Mouse (Mus musculus): ENCODE measurements at regions not wholly inside any gene's neighbourhood (a gene's known extent, or its start where the extent isn't known, plus 50 kb on each side); places are given as distances from the start of the nearest gene placed in this dataset.
A peak's percentile ranks its signal among the peaks of the same experiment; 100 is the strongest.

- no peaks in the 10 kb centered on the region for H3K27me3 ChIP-seq
- no peak for TF ChIP-seq CTCF (IDR thresholded peaks at IDR 0.05)
- ATAC-seq (no peak), DNase-seq (ENCODE audit: low read depth, low spot score) (no peak)
- in situ Hi-C loops (cut with MboI; ENCODE audit: low pct_unique_long_range_greater_than_20kb) = no loop called here
- ChIA-PET POLR2A (no interaction called here), CTCF (no interaction called here)
Measured at GRCm38 (mm10) chr2:40522536-40522935, 1296.3 kb upstream of the Ppp6c start.

DNA sequence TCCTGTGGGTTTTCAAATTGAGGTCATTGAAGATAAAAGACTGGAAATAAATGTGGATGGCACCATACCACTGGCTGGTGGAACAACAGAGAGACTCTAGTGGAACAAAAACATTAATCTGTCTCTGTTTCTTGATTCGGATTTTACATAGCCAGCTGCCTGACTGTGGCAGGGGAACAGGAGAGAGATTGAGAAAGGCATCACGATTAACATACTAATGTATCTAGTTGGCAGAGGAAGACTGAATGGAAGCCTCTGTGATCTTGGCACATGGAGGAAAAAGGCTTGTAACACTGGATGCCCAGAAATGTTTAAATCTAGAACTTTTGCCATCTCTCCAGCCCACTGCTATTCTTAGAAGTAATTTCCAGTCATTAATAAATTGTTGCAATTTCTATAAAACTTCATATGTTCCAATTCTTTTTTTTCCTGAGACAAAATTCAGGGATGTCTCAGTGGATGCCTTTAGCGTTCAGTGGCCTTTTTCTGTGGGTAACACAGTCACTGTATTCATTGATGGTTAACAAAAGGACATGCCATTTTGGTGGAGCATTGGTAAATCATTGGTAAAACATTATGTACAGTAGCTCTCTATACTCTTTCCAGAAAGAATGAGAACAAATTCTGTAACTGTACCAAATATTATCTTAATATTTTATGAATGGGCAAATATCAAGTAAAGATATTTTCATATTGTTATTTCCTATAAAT lies 1284.5 kb upstream of the Ppp6c start:
- no peaks in the 10 kb centered on the region for H3K27me3 ChIP-seq
- CTCF ChIA-PET = no interaction called here
- in situ Hi-C loops (cut with MboI; ENCODE audit: low pct_unique_long_range_greater_than_20kb) = no loop called here

GRCm38 (mm10) chr2:40478747-40479662 lies 1252.8 kb upstream of the Ppp6c start:
- in situ Hi-C loops (cut with MboI; ENCODE audit: low pct_unique_long_range_greater_than_20kb) = no loop called here
- ATAC-seq (peak; percentile 80), DNase-seq (ENCODE audit: low read depth, low spot score) (peak; percentile 92)
- H3K27me3 ChIP-seq = no peaks in the 10 kb centered on the region
- ChIA-PET POLR2A (interaction anchor here (0.5 kb wide), 1 partner anchor 23 kb away, joined by 3 read pairs; no protein-coding TSS in a partner anchor), CTCF (interaction anchor here (0.7 kb wide), 1 partner anchor 19 kb away, joined by 3 read pairs; no protein-coding TSS in a partner anchor)
- no peak for TF ChIP-seq CTCF (IDR thresholded peaks at IDR 0.05)

More for the DNA sequence above, 1284.5 kb upstream of the Ppp6c start:
- no peak for TF ChIP-seq CTCF (IDR thresholded peaks at IDR 0.05)
- POLR2A ChIA-PET = no interaction called here
- ATAC-seq (no peak), DNase-seq (ENCODE audit: low read depth, low spot score) (no peak)

DNA sequence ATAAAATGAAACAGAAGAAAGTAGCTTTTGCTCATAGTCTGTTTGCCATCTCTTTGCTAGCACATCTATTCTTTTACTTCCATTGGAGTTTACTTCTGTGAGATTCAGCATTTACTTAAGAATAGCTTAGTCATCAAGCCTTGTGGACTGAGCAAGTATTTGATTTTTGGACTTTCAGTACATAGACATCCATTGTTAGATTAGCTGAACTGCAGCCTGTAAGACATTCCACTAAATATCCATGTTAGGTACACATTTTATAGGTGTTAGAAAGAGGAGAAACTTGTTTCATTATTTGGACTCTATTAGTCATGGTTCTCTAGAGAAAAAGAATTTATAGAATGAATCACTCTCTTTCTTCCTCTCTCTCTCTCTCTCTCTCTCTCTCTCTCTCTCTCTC lies 1251.2 kb upstream of the Ppp6c start:
- ChIA-PET POLR2A (no interaction called here), CTCF (no interaction called here)
- TF ChIP-seq CTCF (IDR thresholded peaks at IDR 0.05) = no peak
- DNase-seq (ENCODE audit: low read depth, low spot score) (no peak), ATAC-seq (peak; percentile 20)
- no peaks in the 10 kb centered on the region for H3K27me3 ChIP-seq
- in situ Hi-C loops (cut with MboI; ENCODE audit: low pct_unique_long_range_greater_than_20kb) = no loop called here

- DNase-seq (ENCODE audit: low read depth, low spot score) = no peak
- POLR2A ChIA-PET = no interaction called here
- no peaks in the 10 kb centered on the region for H3K27me3 ChIP-seq
- CTCF ChIA-PET = no interaction called here
- ATAC-seq = no peak
- in situ Hi-C loops (cut with MboI; ENCODE audit: low pct_unique_long_range_greater_than_20kb) = no loop called here
- no peak for TF ChIP-seq CTCF (IDR thresholded peaks at IDR 0.05)
Measured at GRCm38 (mm10) chr2:40456374-40456773, 1230.1 kb upstream of the Ppp6c start.

DNA sequence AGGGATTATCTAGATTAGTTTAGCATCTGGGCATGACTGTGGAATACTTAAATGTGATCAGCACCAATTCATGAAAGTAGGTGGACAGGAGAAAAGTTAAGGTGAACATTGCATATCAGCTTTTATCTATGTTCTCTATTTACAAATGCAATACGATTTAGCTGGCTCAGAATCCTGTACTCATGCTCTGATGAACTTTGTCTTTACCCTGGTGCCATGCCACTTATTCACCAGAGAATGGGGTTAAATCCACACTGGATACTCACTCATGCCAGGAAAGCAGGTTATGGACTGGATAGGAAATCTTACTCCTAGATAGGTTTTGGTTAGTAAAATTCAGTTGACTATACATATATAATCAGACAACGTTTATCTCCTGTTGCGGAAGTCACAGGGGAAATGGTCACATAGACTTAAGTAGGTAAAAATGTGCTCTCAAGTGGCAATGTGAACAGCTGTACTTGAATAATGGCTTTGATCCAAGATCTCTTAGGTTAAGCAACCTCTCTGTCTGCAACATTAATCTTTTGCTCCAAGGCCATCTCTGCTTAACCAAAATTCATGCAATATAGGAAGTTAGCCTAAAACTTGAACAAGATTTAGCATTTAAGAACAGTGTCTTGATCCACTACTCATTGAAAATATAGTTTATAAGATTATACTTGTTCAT lies 1206.7 kb upstream of the Ppp6c start:
- in situ Hi-C loops (cut with MboI; ENCODE audit: low pct_unique_long_range_greater_than_20kb) = no loop called here
- CTCF ChIA-PET = no interaction called here
- POLR2A ChIA-PET = no interaction called here
- ATAC-seq (no peak), DNase-seq (ENCODE audit: low read depth, low spot score) (no peak)
- H3K27me3 ChIP-seq = no peaks in the 10 kb centered on the region
- TF ChIP-seq CTCF (IDR thresholded peaks at IDR 0.05) = no peak

DNA sequence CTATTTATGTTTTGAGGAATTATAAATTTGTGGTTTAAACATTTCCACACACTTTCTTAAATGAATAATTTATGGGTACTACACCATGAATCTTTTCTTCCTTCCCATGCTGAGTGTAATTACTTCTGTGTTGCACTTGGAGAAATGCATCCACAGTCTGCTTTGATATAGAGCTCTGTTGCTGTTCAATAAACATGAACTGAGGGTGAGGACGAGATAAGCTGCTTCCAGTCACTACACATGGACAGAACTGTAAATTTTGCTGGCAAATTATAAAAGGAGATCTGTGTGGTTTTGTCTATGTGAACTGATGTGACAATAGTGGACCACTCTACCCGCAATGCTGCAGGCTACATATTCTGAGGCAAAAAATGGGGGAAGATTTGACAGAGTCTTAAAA lies 1205.1 kb upstream of the Ppp6c start:
- no peaks in the 10 kb centered on the region for H3K27me3 ChIP-seq
- ATAC-seq (no peak), DNase-seq (ENCODE audit: low read depth, low spot score) (no peak)
- POLR2A ChIA-PET = no interaction called here
- CTCF ChIA-PET = no interaction called here
- in situ Hi-C loops (cut with MboI; ENCODE audit: low pct_unique_long_range_greater_than_20kb) = no loop called here
- TF ChIP-seq CTCF (IDR thresholded peaks at IDR 0.05) = no peak

- DNase-seq (ENCODE audit: low read depth, low spot score) (no peak), ATAC-seq (no peak)
- no peaks in the 10 kb centered on the region for H3K27me3 ChIP-seq
- in situ Hi-C loops (cut with MboI; ENCODE audit: low pct_unique_long_range_greater_than_20kb) = no loop called here
- ChIA-PET CTCF (no interaction called here), POLR2A (no interaction called here)
- no peak for TF ChIP-seq CTCF (IDR thresholded peaks at IDR 0.05)
Measured at GRCm38 (mm10) chr2:40402418-40402817, 1176.2 kb upstream of the Ppp6c start.

Data from Patski (cell line).